Mouse (Mus musculus): Measurements from ENCODE around the gene Gm49373. TPM values are rescaled to one million over a fixed set of nuclear protein-coding genes. Genes with fewer than 3 reads are reported as not detected.
A peak's percentile ranks its signal among the peaks of the same experiment; 100 is the strongest.

The Gm49373 gene
- polyA plus RNA-seq, 1 experiment from 2014 or later: 0.59 TPM

- Histone ChIP-seq H3K36me3 (no peaks in the 10 kb centered on the region), H3K4me3 (replicated peaks) (no peak overlapping the region), H3K27ac (no peak overlapping the region), H3K9ac (no peak overlapping the region), H3K4me2 (replicated peaks) (no peak overlapping the region), H3K27me3 (replicated peaks) (0 out of 2 replicates have a peak, but pooled peaks cover 2% of the 10 kb centered on the region), H3K4me1 (replicated peaks) (no peaks in the 10 kb centered on the region), H3K9me3 (no peaks in the 10 kb centered on the region)
- WGBS: 54% methylated on average over 6 of the region's 6 CpGs
- ATAC-seq: no peak
Observed at GRCm38 (mm10) chr9:21022288-21022687, 50.6 kb downstream of the Gm49373 start.

- no peak overlapping the region for H3K9ac ChIP-seq
- peaks cover 6% of the 10 kb centered on the region; the same call in 1 of the 2 replicates for H3K4me1 ChIP-seq (replicated peaks)
- H3K27me3 ChIP-seq (replicated peaks): peaks cover 8% of the 10 kb centered on the region; the same call in 1 of the 2 replicates
- no peak overlapping the region for H3K27ac ChIP-seq
- no peak overlapping the region for H3K4me2 ChIP-seq (replicated peaks)
- no peak overlapping the region for H3K4me3 ChIP-seq (replicated peaks)
- ATAC-seq: no peak
- H3K9me3 ChIP-seq: no peaks in the 10 kb centered on the region
- no peaks in the 10 kb centered on the region for H3K36me3 ChIP-seq
- 85% methylated on average over 3 of the region's 3 CpGs for WGBS
Observed at GRCm38 (mm10) chr9:21021363-21021762, 51.5 kb downstream of the Gm49373 start.

GRCm38 (mm10) chr9:21018600-21018999 lies 54.3 kb downstream of the Gm49373 start:
- H3K9ac ChIP-seq: no peak overlapping the region
- no peak for ATAC-seq
- no peaks in the 10 kb centered on the region for H3K9me3 ChIP-seq
- peaks cover 15% of the 10 kb centered on the region for H3K27me3 ChIP-seq (replicated peaks)
- no peak overlapping the region for H3K27ac ChIP-seq
- H3K36me3 ChIP-seq: no peaks in the 10 kb centered on the region
- H3K4me1 ChIP-seq (replicated peaks): peaks cover 23% of the 10 kb centered on the region
- no peak overlapping the region for H3K4me3 ChIP-seq (replicated peaks)
- H3K4me2 ChIP-seq (replicated peaks): no peak overlapping the region
- 62% methylated on average over 2 of the region's 2 CpGs for WGBS

GRCm38 (mm10) chr9:21017177-21017575 lies 55.7 kb downstream of the Gm49373 start:
- Histone ChIP-seq H3K4me3 (replicated peaks) (peak overlapping the region; percentile 44; the same call in 1 of the 2 replicates), H3K36me3 (no peaks in the 10 kb centered on the region), H3K27me3 (replicated peaks) (peaks cover 15% of the 10 kb centered on the region)

GRCm38 (mm10) chr9:21016331-21017176 lies 56.3 kb downstream of the Gm49373 start:
- 6% methylated on average over 17 of the region's 17 CpGs for WGBS
- no peaks in the 10 kb centered on the region for H3K9me3 ChIP-seq
- peak; percentile 40 for ATAC-seq
- peaks cover 26% of the 10 kb centered on the region for H3K4me1 ChIP-seq (replicated peaks)
- peak overlapping the region; percentile 44 for H3K4me3 ChIP-seq (replicated peaks)
- peaks cover 15% of the 10 kb centered on the region for H3K27me3 ChIP-seq (replicated peaks)
- no peaks in the 10 kb centered on the region for H3K36me3 ChIP-seq
- no peak overlapping the region for H3K27ac ChIP-seq
- H3K4me2 ChIP-seq (replicated peaks): peak overlapping the region; percentile 83
- H3K9ac ChIP-seq: peak overlapping the region; percentile 13; the same call in 1 of the 2 replicates

More at GRCm38 (mm10) chr9:21017177-21017575, 55.7 kb downstream of the Gm49373 start:
- H3K27ac ChIP-seq: no peak overlapping the region
- H3K9ac ChIP-seq: no peak overlapping the region
- H3K4me1 ChIP-seq (replicated peaks): peaks cover 23% of the 10 kb centered on the region
- ATAC-seq: no peak
- 34% methylated on average over 4 of the region's 4 CpGs for WGBS
- H3K9me3 ChIP-seq: no peaks in the 10 kb centered on the region
- H3K4me2 ChIP-seq (replicated peaks): peak overlapping the region; percentile 83

GRCm38 (mm10) chr9:21015571-21016130 lies 57.2 kb downstream of the Gm49373 start, which contains the start of gene Icam1:
Icam1 (plus strand) TSS chr9:21015985.
- Histone ChIP-seq H3K4me3 (replicated peaks) (peak within 1 kb of the TSS; percentile 44), H3K4me2 (replicated peaks) (peak within 1 kb of the TSS; percentile 83), H3K4me1 (replicated peaks) (peaks cover 27% of the 10 kb centered on the region), H3K27ac (peak within 1 kb of the TSS; percentile 51; the same call in 1 of the 2 replicates), H3K36me3 (no peaks in the 10 kb centered on the region), H3K9me3 (no peaks in the 10 kb centered on the region), H3K27me3 (replicated peaks) (peaks cover 15% of the 10 kb centered on the region), H3K9ac (peak within 1 kb of the TSS; percentile 37)
- WGBS: under 1% methylated on average over 30 of the region's 30 CpGs
- peak; percentile 88 for ATAC-seq

GRCm38 (mm10) chr9:21014691-21015570 lies 58.0 kb downstream of the Gm49373 start:
- Histone ChIP-seq H3K27me3 (replicated peaks) (peaks cover 15% of the 10 kb centered on the region), H3K9ac (peak overlapping the region; percentile 37), H3K4me1 (replicated peaks) (peaks cover 27% of the 10 kb centered on the region), H3K4me3 (replicated peaks) (peak overlapping the region; percentile 44), H3K27ac (peak overlapping the region; percentile 51; the same call in 1 of the 2 replicates), H3K4me2 (replicated peaks) (peak overlapping the region; percentile 83), H3K36me3 (no peaks in the 10 kb centered on the region), H3K9me3 (no peaks in the 10 kb centered on the region)
- 7% methylated on average over 29 of the region's 29 CpGs for WGBS
- peak; percentile 55 for ATAC-seq

MicroRNAs within 50 kb of the gene (microRNA counts, 519-probe panel; counts per million panel counts)
- microRNA mmu-miR-1900: 2,803 counts per million, percentile 72 among the panel's probes with 10 or more counts

Other genes starting within 250 kb of the Gm49373 start
- 15.0 and 19.8 TPM in 2 replicates for gene A230050P20Rik, start 204.5 kb downstream of the Gm49373 start, polyA plus RNA-seq (2015; fragmentation: Nextera tagmentation; extraction: Ambion mirVana)
- gene Angptl6, start 193.4 kb downstream of the Gm49373 start, polyA plus RNA-seq (2015; fragmentation: Nextera tagmentation; extraction: Ambion mirVana): 8.3 and 10.7 TPM in 2 replicates
- gene Ppan, start 184.9 kb downstream of the Gm49373 start, polyA plus RNA-seq (2015; fragmentation: Nextera tagmentation; extraction: Ambion mirVana): 91.6 and 95.5 TPM in 2 replicates
- gene Eif3g, start 174.5 kb downstream of the Gm49373 start, polyA plus RNA-seq (2015; fragmentation: Nextera tagmentation; extraction: Ambion mirVana): 292 and 319 TPM in 2 replicates
- gene Dnmt1, start 113.2 kb downstream of the Gm49373 start, polyA plus RNA-seq (2015; fragmentation: Nextera tagmentation; extraction: Ambion mirVana): 72.5 and 73.4 TPM in 2 replicates
- gene S1pr2, start 96.3 kb downstream of the Gm49373 start, polyA plus RNA-seq (2015; fragmentation: Nextera tagmentation; extraction: Ambion mirVana): 29.2 and 30.4 TPM in 2 replicates
- 145 and 159 TPM in 2 replicates for gene Mrpl4, start 70.4 kb downstream of the Gm49373 start, polyA plus RNA-seq (2015; fragmentation: Nextera tagmentation; extraction: Ambion mirVana)
- gene Icam1, start 57.1 kb downstream of the Gm49373 start, polyA plus RNA-seq (2015; fragmentation: Nextera tagmentation; extraction: Ambion mirVana): 12.6 and 12.8 TPM in 2 replicates
- 2.9 and 3.0 TPM in 2 replicates for gene Icam4, start 43.7 kb downstream of the Gm49373 start, polyA plus RNA-seq (2015; fragmentation: Nextera tagmentation; extraction: Ambion mirVana)
- gene Icam5, start 41.0 kb downstream of the Gm49373 start, polyA plus RNA-seq (2015; fragmentation: Nextera tagmentation; extraction: Ambion mirVana): 0.06 and 0.16 TPM in 2 replicates
- 1.0 and 1.1 TPM in 2 replicates for gene Zglp1, start 6.0 kb downstream of the Gm49373 start, polyA plus RNA-seq (2015; fragmentation: Nextera tagmentation; extraction: Ambion mirVana)
- gene Fdx1l, start 518 bp upstream of the Gm49373 start, polyA plus RNA-seq (2015; fragmentation: Nextera tagmentation; extraction: Ambion mirVana): 57.3 and 68.2 TPM in 2 replicates
- gene Gm38431, start 18.9 kb upstream of the Gm49373 start, polyA plus RNA-seq (2015; fragmentation: Nextera tagmentation; extraction: Ambion mirVana): 1.0 and 2.4 TPM in 2 replicates
- 64.5 and 66.5 TPM in 2 replicates for gene Raver1, start 18.9 kb upstream of the Gm49373 start, polyA plus RNA-seq (2015; fragmentation: Nextera tagmentation; extraction: Ambion mirVana)
- gene Tyk2, start 58.1 kb upstream of the Gm49373 start, polyA plus RNA-seq (2015; fragmentation: Nextera tagmentation; extraction: Ambion mirVana): 13.6 and 15.7 TPM in 2 replicates
- 276 and 280 TPM in 2 replicates for gene Cdc37, start 76.9 kb upstream of the Gm49373 start, polyA plus RNA-seq (2015; fragmentation: Nextera tagmentation; extraction: Ambion mirVana)
- gene Pde4a, start 92.6 kb upstream of the Gm49373 start, polyA plus RNA-seq (2015; fragmentation: Nextera tagmentation; extraction: Ambion mirVana): 6.0 and 6.8 TPM in 2 replicates
- gene Keap1, start 166.3 kb upstream of the Gm49373 start, polyA plus RNA-seq (2015; fragmentation: Nextera tagmentation; extraction: Ambion mirVana): 55.8 and 59.8 TPM in 2 replicates
- not detected in 2 replicates for gene S1pr5, start 175.3 kb upstream of the Gm49373 start, polyA plus RNA-seq (2015; fragmentation: Nextera tagmentation; extraction: Ambion mirVana)
- 50.0 and 55.1 TPM in 2 replicates for gene Atg4d, start 192.2 kb upstream of the Gm49373 start, polyA plus RNA-seq (2015; fragmentation: Nextera tagmentation; extraction: Ambion mirVana)
- gene Kri1, start 214.9 kb upstream of the Gm49373 start, polyA plus RNA-seq (2015; fragmentation: Nextera tagmentation; extraction: Ambion mirVana): 11.1 and 15.4 TPM in 2 replicates
- gene Cdkn2d, start 218.3 kb upstream of the Gm49373 start, polyA plus RNA-seq (2015; fragmentation: Nextera tagmentation; extraction: Ambion mirVana): 38.4 and 42.1 TPM in 2 replicates
- 106 and 115 TPM in 2 replicates for gene Ap1m2, start 239.2 kb upstream of the Gm49373 start, polyA plus RNA-seq (2015; fragmentation: Nextera tagmentation; extraction: Ambion mirVana)
- gene Slc44a2, start 247.6 kb upstream of the Gm49373 start, polyA plus RNA-seq (2015; fragmentation: Nextera tagmentation; extraction: Ambion mirVana): 48.1 and 52.0 TPM in 2 replicates

Data from intestine, embryonic 15.5 days (tissue).